Mouse (Mus musculus): ENCODE measurements around the gene Gm20388. TPM values are rescaled to one million over a fixed set of nuclear protein-coding genes. Genes with fewer than 3 reads are reported as not detected.

The Gm20388 gene
- polyA plus RNA-seq, 1 experiment from 2014 or later = not detected

- Histone ChIP-seq H3K9ac (no peak overlapping the region), H3K27ac (no peak overlapping the region), H3K36me3 (no peaks in the 10 kb centered on the region), H3K9me3 (no peaks in the 10 kb centered on the region), H3K4me2 (no peak overlapping the region), H3K4me3 (no peak overlapping the region), H3K27me3 (no peaks in the 10 kb centered on the region), H3K4me1 (peaks cover 13% of the 10 kb centered on the region)
- no peak for ATAC-seq (ENCODE audit: insufficient number of reproducible peaks, insufficient read depth, low FRiP score, low TSS enrichment, low read depth)
- WGBS = 37% methylated on average over 6 of the region's 6 CpGs
Observed at GRCm38 (mm10) chr8:120034471-120034870, 123.8 kb downstream of the Gm20388 start.

- peak overlapping the region; percentile 13 for H3K27ac ChIP-seq
- H3K4me2 ChIP-seq = no peak overlapping the region
- no peaks in the 10 kb centered on the region for H3K9me3 ChIP-seq
- WGBS = 8% methylated on average over 9 of the region's 9 CpGs
- ATAC-seq (ENCODE audit: insufficient number of reproducible peaks, insufficient read depth, low FRiP score, low TSS enrichment, low read depth) = no peak
- H3K9ac ChIP-seq = no peak overlapping the region
- no peak overlapping the region for H3K4me3 ChIP-seq
- H3K4me1 ChIP-seq = peaks cover 10% of the 10 kb centered on the region
- H3K36me3 ChIP-seq = no peaks in the 10 kb centered on the region
- no peaks in the 10 kb centered on the region for H3K27me3 ChIP-seq
Observed at GRCm38 (mm10) chr8:120036111-120036510, 125.5 kb downstream of the Gm20388 start.

- Histone ChIP-seq H3K4me3 (no peak overlapping the region), H3K4me1 (peaks cover 10% of the 10 kb centered on the region), H3K27me3 (no peaks in the 10 kb centered on the region), H3K4me2 (no peak overlapping the region), H3K9ac (no peak overlapping the region), H3K36me3 (no peaks in the 10 kb centered on the region), H3K9me3 (no peaks in the 10 kb centered on the region), H3K27ac (peak overlapping the region; percentile 13; the same call in 1 of the 2 replicates)
- ATAC-seq (ENCODE audit: insufficient number of reproducible peaks, insufficient read depth, low FRiP score, low TSS enrichment, low read depth) = no peak
- 67% methylated on average over 4 of the region's 4 CpGs for WGBS
Observed at GRCm38 (mm10) chr8:120036578-120036977, 125.9 kb downstream of the Gm20388 start.

- H3K4me2 ChIP-seq = no peak overlapping the region
- no peaks in the 10 kb centered on the region for H3K27me3 ChIP-seq
- H3K9ac ChIP-seq = no peak overlapping the region
- no peaks in the 10 kb centered on the region for H3K9me3 ChIP-seq
- no peaks in the 10 kb centered on the region for H3K36me3 ChIP-seq
- H3K27ac ChIP-seq = no peak overlapping the region
- no peak for ATAC-seq (ENCODE audit: insufficient number of reproducible peaks, insufficient read depth, low FRiP score, low TSS enrichment, low read depth)
- 80% methylated on average over 15 of the region's 15 CpGs for WGBS
- H3K4me1 ChIP-seq = peaks cover 10% of the 10 kb centered on the region
- H3K4me3 ChIP-seq = no peak overlapping the region
Observed at GRCm38 (mm10) chr8:120037199-120037598, 126.6 kb downstream of the Gm20388 start.

GRCm38 (mm10) chr8:120037611-120038010, 127.0 kb downstream of the Gm20388 start:
- no peak overlapping the region for H3K4me2 ChIP-seq
- ATAC-seq (ENCODE audit: insufficient number of reproducible peaks, insufficient read depth, low FRiP score, low TSS enrichment, low read depth) = no peak
- H3K4me3 ChIP-seq = no peak overlapping the region
- peaks cover 10% of the 10 kb centered on the region for H3K4me1 ChIP-seq
- no peaks in the 10 kb centered on the region for H3K36me3 ChIP-seq
- H3K9me3 ChIP-seq = no peaks in the 10 kb centered on the region
- no peak overlapping the region for H3K9ac ChIP-seq
- WGBS = 88% methylated on average over 8 of the region's 8 CpGs
- no peaks in the 10 kb centered on the region for H3K27me3 ChIP-seq
- no peak overlapping the region for H3K27ac ChIP-seq

- Histone ChIP-seq H3K9ac (no peak overlapping the region), H3K4me2 (no peak overlapping the region), H3K27me3 (no peaks in the 10 kb centered on the region), H3K36me3 (no peaks in the 10 kb centered on the region), H3K4me1 (peaks cover 10% of the 10 kb centered on the region), H3K27ac (no peak overlapping the region), H3K4me3 (no peak overlapping the region), H3K9me3 (no peaks in the 10 kb centered on the region)
- ATAC-seq (ENCODE audit: insufficient number of reproducible peaks, insufficient read depth, low FRiP score, low TSS enrichment, low read depth) = no peak
- WGBS = 95% methylated on average over 12 of the region's 12 CpGs
Observed at GRCm38 (mm10) chr8:120038741-120039140, 128.1 kb downstream of the Gm20388 start.

GRCm38 (mm10) chr8:120039313-120039919, 128.8 kb downstream of the Gm20388 start:
- H3K4me1 ChIP-seq = peaks cover 10% of the 10 kb centered on the region

GRCm38 (mm10) chr8:120040861-120041260, 130.2 kb downstream of the Gm20388 start:
- H3K9ac ChIP-seq = no peak overlapping the region
- ATAC-seq (ENCODE audit: insufficient number of reproducible peaks, insufficient read depth, low FRiP score, low TSS enrichment, low read depth) = no peak
- no peak overlapping the region for H3K4me3 ChIP-seq
- H3K4me1 ChIP-seq = peaks cover 15% of the 10 kb centered on the region
- H3K27me3 ChIP-seq = no peaks in the 10 kb centered on the region
- 63% methylated on average over 1 of the region's 1 CpGs for WGBS
- H3K9me3 ChIP-seq = no peaks in the 10 kb centered on the region
- H3K4me2 ChIP-seq = no peak overlapping the region
- H3K27ac ChIP-seq = no peak overlapping the region
- H3K36me3 ChIP-seq = no peaks in the 10 kb centered on the region

More at GRCm38 (mm10) chr8:120039313-120039919, 128.8 kb downstream of the Gm20388 start:
- Histone ChIP-seq H3K27me3 (no peaks in the 10 kb centered on the region), H3K4me3 (no peak overlapping the region), H3K27ac (no peak overlapping the region), H3K4me2 (no peak overlapping the region), H3K36me3 (no peaks in the 10 kb centered on the region), H3K9ac (no peak overlapping the region), H3K9me3 (no peaks in the 10 kb centered on the region)
- ATAC-seq (ENCODE audit: insufficient number of reproducible peaks, insufficient read depth, low FRiP score, low TSS enrichment, low read depth) = no peak
- WGBS = 69% methylated on average over 11 of the region's 11 CpGs

- Histone ChIP-seq H3K27ac (no peak overlapping the region), H3K4me2 (no peak overlapping the region), H3K9me3 (no peaks in the 10 kb centered on the region), H3K36me3 (no peaks in the 10 kb centered on the region), H3K9ac (no peak overlapping the region), H3K4me1 (peaks cover 25% of the 10 kb centered on the region), H3K4me3 (no peak overlapping the region), H3K27me3 (no peaks in the 10 kb centered on the region)
- ATAC-seq (ENCODE audit: insufficient number of reproducible peaks, insufficient read depth, low FRiP score, low TSS enrichment, low read depth) = no peak
- 74% methylated on average over 10 of the region's 10 CpGs for WGBS
Observed at GRCm38 (mm10) chr8:120042542-120043312, 132.1 kb downstream of the Gm20388 start.

- Histone ChIP-seq H3K36me3 (no peaks in the 10 kb centered on the region), H3K27ac (0 out of 2 replicates have a peak overlapping the region, but pooled peaks have one; percentile 16), H3K4me2 (no peak overlapping the region), H3K27me3 (no peaks in the 10 kb centered on the region), H3K4me1 (peaks cover 26% of the 10 kb centered on the region), H3K9me3 (no peaks in the 10 kb centered on the region), H3K4me3 (no peak overlapping the region), H3K9ac (no peak overlapping the region)
- WGBS = 93% methylated on average over 8 of the region's 8 CpGs
- ATAC-seq (ENCODE audit: insufficient number of reproducible peaks, insufficient read depth, low FRiP score, low TSS enrichment, low read depth) = no peak
Observed at GRCm38 (mm10) chr8:120044907-120045306, 134.3 kb downstream of the Gm20388 start.

GRCm38 (mm10) chr8:120045471-120045870, 134.8 kb downstream of the Gm20388 start:
- no peak overlapping the region for H3K4me2 ChIP-seq
- H3K9me3 ChIP-seq = no peaks in the 10 kb centered on the region
- H3K27me3 ChIP-seq = no peaks in the 10 kb centered on the region
- no peak overlapping the region for H3K4me3 ChIP-seq
- 17% methylated on average over 5 of the region's 5 CpGs for WGBS
- H3K4me1 ChIP-seq = peaks cover 32% of the 10 kb centered on the region
- H3K27ac ChIP-seq = peak overlapping the region; percentile 16; the same call in 1 of the 2 replicates
- ATAC-seq (ENCODE audit: insufficient number of reproducible peaks, insufficient read depth, low FRiP score, low TSS enrichment, low read depth) = no peak
- no peak overlapping the region for H3K9ac ChIP-seq
- H3K36me3 ChIP-seq = no peaks in the 10 kb centered on the region
